Mouse (Mus musculus) adrenal gland, adult 18-20 months (tissue): ENCODE data around the gene Arhgef19. TPM values are rescaled to one million over a fixed set of nuclear protein-coding genes. Genes with fewer than 3 reads are reported as not detected.
A peak's percentile ranks its signal among the peaks of the same experiment; 100 is the strongest.

ENCODE experiments used
- DNase-seq, 2 experiments: peaks; one replicate each; pipeline ENCODE4 v3.0.0; 2021 to 2022; ENCODE audit warnings: low spot score in 2 of 2
- long read RNA-seq, 2 experiments: library from polyadenylated mRNA; stranded (forward); transcript quantifications; one replicate each; pipeline ENCODE4 v2.0.0; 2021
- total RNA-seq, 2 experiments: library from RNA; stranded (reverse); gene quantifications; 1 replicate in 1 of 2; 2 replicates in 1 of 2; pipeline ENCODE4 v1.2.3; 2021

Gene Arhgef19
- 10 to 100 TPM; 47.6 to 51.9 TPM for total RNA-seq
- long read RNA-seq, experiment 1, partial matches to known transcripts: 9 of 58 reads
- long read RNA-seq, experiment 1, other reads (novel, unspliced or antisense): 49 of 58 reads
- long read RNA-seq, experiment 2, partial matches to known transcripts: 30 of 106 reads
- long read RNA-seq, experiment 2, other reads (novel, unspliced or antisense): 76 of 106 reads

GRCm38 (mm10) chr4:141239388-141240125 lies at the start of gene Arhgef19:
Arhgef19 (plus strand) TSS chr4:141239499.
- peak; percentile 85 to 87 for DNase-seq

- DNase-seq: no peak
Observed at GRCm38 (mm10) chr4:141191294-141191693, 48.0 kb upstream of the Arhgef19 start.

- DNase-seq: no peak
Observed at GRCm38 (mm10) chr4:141194553-141194952, 44.7 kb upstream of the Arhgef19 start.

GRCm38 (mm10) chr4:141196981-141197685 lies 42.2 kb upstream of the Arhgef19 start:
- DNase-seq: no peak

GRCm38 (mm10) chr4:141197686-141198035 lies 41.6 kb upstream of the Arhgef19 start:
- DNase-seq: no peak

GRCm38 (mm10) chr4:141200906-141201305 lies 38.4 kb upstream of the Arhgef19 start:
- no peak for DNase-seq

- no peak for DNase-seq
Observed at GRCm38 (mm10) chr4:141202192-141202591, 37.1 kb upstream of the Arhgef19 start.

GRCm38 (mm10) chr4:141204580-141205061 lies 34.7 kb upstream of the Arhgef19 start:
- no peak for DNase-seq

GRCm38 (mm10) chr4:141207081-141207480 lies 32.2 kb upstream of the Arhgef19 start:
- no peak for DNase-seq

- no peak for DNase-seq
Observed at GRCm38 (mm10) chr4:141210524-141211219, 28.6 kb upstream of the Arhgef19 start.

- DNase-seq: no peak
Observed at GRCm38 (mm10) chr4:141211646-141212045, 27.7 kb upstream of the Arhgef19 start.

GRCm38 (mm10) chr4:141212892-141213291 lies 26.4 kb upstream of the Arhgef19 start:
- DNase-seq: no peak

- DNase-seq: no peak
Observed at GRCm38 (mm10) chr4:141213342-141213741, 26.0 kb upstream of the Arhgef19 start.

- DNase-seq: peak; percentile 97
Observed at GRCm38 (mm10) chr4:141213770-141214336, 25.4 kb upstream of the Arhgef19 start, which contains the start of gene Rsg1. Rsg1 (plus strand) TSS chr4:141213956.

- no peak for DNase-seq
Observed at GRCm38 (mm10) chr4:141214337-141214851, 24.9 kb upstream of the Arhgef19 start.

- DNase-seq: no peak
Observed at GRCm38 (mm10) chr4:141219583-141220213, 19.6 kb upstream of the Arhgef19 start.

- no peak for DNase-seq
Observed at GRCm38 (mm10) chr4:141221848-141222247, 17.5 kb upstream of the Arhgef19 start.

GRCm38 (mm10) chr4:141222752-141223151 lies 16.5 kb upstream of the Arhgef19 start:
- no peak for DNase-seq

- DNase-seq: no peak
Observed at GRCm38 (mm10) chr4:141228687-141229086, 10.6 kb upstream of the Arhgef19 start.

GRCm38 (mm10) chr4:141233196-141233595 lies 6.1 kb upstream of the Arhgef19 start:
- no peak for DNase-seq
